Mouse (Mus musculus) layer of hippocampus, adult 18-20 months (tissue): ENCODE measurements at regions not wholly inside any gene's neighbourhood (a gene's known extent, or its start where the extent isn't known, plus 50 kb on each side); places are given as distances from the start of the nearest gene placed in this dataset.

Experiments used
- DNase-seq, 2 experiments: peaks; one replicate each; pipeline ENCODE4 v3.0.0; 2022; ENCODE audit warnings: low spot score in 2 of 2

DNA sequence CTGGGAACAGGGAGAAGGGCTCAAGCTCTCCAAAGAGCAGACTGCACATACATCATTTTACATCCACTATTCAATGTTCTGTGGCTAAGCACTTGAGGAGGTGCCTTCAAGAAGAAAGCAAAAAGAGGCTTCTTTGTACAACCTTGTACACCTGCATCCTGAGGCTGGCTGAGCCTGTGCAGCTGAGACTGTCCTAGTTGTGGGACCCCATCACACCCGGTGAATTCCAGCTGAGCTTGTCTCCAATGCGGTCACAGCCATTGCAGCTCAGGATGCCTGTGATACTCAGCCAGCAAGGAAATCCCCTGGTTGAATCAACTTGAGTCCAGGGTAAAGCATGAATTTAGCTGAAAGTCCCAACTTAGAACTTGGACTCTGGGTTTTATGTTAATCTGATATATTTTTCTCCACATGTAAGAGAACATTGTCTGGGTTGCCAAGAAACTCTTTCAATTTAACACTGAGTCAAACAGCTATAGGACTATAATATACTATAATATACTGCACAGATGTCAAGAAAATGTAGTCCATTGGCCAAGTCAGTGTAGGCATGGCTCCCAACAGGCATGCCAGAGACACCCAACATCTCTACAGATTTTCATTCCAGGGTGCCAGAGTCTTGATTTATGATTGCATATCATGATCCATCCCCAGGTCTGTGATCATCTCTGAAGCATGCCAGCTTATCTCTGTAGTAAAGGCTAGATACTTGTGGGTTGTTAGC is 599.2 kb downstream of the Pard3 start:
- no peak for DNase-seq

DNA sequence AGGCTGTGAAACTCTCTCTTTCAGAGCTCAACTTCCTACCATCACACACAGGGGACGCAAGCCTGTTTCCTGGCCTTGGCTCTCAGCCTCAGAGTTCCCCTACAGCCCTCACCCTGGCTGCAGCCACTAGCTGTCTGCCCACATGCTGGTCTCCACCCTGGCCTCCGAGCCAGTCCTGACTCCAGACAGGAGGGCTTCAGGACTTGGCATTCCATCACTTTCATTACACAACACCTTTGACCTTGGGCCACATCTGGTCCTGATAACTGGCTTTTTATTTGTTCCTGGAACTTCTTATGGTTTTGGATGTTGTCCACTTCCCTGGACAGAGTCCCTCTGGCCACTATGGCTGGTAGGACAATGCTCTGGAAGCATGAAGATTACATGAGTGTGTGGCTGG is 602.9 kb downstream of the Pard3 start:
- DNase-seq: no peak

DNA sequence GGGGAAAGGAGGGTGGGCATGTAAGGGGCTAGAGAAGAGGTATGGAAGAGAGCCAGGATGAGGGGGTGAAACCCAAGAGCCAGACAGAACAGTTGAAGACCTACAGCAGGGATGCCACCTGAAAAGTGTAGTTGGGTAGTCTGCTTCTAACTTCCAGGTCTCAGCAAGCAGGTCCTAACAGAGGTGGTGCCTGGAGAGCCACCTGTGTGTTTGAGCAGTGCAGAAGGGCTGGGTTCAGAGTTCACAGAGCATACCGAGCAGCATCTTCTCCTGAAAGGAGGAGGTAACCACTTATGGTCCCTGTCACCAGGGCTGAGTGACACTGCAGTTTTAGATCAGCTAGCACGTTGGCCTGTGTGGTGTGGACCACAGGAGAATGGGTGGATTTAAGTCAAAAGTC is 605.3 kb downstream of the Pard3 start:
- DNase-seq: no peak

DNA sequence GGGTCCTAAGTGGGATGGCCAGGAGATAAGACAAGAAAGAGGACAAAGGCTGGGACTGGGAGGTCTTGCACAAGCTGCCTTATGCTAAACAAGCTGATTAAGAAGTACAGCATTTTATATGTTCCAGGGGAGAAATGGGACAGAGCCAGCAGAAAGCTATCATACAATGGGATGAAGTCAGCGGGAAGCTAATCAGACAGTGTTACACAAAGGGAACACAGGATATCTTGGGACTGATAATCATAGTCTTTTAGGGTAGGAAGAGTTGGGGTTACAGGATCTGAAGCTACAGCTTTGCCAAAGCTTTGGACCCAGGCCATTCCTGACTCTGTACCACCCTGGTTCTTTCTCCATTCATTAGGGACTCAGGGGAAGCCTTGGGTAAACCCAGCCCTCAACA is 610.4 kb downstream of the Pard3 start:
- no peak for DNase-seq

DNA sequence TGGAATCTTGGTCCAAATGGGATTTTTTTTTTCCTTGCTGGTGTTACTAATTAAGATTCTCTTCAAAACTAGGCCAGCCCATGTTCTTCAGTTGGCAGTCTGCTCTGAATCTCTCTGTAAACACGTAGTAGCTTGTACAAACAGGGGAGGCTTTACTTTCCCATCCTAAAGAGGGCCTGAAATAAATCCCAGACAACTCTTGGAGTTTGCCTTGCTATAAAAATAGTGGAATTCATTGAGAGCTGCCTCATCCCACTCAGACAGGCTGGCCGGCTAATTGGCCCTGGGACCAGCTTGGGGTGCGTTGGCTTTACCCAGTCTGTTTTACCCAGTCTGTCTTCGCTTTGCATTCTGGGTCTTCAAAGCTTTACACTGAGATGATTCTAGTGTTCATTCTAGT is 611.7 kb downstream of the Pard3 start:
- peak; percentile 8 to 45 for DNase-seq

DNA sequence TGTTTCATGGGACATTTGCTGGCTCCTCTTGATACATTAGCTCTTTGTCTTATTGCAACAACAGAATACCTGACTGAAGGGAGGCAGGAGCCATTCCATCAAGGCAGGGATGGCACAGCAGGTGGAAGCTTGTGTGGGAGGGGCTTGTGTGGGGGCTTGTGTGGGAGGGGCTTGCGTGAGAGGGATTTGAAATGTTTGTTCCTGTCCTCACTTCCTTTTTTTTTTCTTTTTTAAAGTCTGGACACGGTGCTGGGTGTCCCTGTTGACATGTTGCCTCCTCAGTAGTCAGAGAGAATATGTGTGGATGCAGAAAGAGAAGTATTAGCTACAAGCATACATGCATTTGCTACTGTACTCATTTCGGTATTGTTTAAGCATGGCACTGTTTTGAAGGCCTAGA is 616.5 kb downstream of the Pard3 start:
- no peak for DNase-seq

DNA sequence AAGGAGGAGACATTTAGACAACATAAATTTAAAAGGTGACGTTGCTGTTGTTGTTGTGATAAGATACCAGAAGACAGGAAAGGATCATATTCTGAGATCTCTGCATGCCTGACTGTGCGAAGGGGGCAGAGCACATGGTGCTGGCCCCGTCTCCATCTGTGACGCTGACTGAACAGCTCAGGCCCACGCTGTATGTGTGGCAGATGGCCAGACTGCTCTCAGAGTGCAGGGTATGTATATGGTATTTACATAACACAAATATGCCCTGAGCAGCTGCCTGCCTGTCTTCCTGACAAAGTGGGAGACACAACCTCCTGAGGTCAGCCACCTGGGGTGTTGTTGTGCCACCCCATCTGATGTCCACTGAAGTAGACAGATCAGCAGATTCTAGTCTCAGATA is 620.5 kb downstream of the Pard3 start:
- peak; percentile 32 to 82 for DNase-seq

DNA sequence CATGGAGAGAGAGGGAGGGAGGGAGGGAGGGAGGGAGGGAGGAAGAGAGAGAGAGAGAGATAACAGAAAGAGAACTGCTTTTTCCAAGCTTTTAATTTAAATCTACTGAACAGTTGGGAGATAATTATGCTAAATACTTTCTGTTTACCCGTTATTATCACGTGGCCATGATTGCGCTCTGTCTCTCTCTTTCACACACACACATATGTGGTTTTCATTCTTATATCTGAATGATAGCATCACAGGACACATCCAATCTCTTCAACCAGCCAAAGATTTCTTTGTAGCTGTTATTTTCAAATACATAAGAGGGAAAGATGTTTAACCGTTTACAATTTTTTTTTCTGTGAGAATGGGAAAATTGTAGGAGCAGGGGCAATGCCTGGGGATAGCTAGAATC is 627.1 kb downstream of the Pard3 start:
- no peak for DNase-seq

DNA sequence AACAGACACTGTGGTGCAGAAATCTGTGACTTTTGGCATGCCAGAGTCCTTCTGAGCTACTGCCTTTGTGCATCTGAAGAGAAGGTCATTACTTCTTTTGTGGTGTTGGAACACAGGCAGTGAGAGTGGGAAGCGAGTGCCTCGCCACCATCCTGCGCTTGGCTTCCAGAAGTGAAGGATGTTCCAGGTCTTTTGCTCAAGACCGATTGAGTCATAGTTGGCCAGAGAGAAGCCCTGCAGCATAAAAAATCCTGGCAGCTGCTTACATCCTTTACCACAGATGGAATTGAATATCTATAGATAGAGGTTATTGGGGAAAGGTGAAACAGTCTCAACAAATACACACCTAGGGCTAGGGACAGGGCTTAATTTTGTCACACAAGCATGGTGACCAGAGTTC is 634.7 kb downstream of the Pard3 start:
- no peak for DNase-seq

DNA sequence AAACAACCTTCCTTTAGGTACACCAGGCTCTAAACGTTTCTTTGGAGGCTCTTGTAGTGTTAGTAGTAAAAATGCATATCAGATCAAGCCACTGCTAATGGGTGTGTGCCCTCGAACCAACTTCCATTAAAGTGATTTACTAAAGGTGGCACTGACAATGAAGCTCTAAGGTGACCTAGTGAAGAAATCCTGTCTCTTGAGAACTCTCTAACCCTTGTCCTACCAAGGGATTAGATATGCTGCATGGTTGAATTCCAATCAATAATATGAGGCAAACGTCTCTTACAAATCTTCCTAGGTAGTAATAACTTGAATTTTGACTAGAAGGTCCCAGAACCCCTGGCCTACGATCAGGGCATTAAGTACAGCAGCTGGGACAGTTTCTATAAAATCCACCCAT is 640.7 kb downstream of the Pard3 start:
- no peak for DNase-seq

DNA sequence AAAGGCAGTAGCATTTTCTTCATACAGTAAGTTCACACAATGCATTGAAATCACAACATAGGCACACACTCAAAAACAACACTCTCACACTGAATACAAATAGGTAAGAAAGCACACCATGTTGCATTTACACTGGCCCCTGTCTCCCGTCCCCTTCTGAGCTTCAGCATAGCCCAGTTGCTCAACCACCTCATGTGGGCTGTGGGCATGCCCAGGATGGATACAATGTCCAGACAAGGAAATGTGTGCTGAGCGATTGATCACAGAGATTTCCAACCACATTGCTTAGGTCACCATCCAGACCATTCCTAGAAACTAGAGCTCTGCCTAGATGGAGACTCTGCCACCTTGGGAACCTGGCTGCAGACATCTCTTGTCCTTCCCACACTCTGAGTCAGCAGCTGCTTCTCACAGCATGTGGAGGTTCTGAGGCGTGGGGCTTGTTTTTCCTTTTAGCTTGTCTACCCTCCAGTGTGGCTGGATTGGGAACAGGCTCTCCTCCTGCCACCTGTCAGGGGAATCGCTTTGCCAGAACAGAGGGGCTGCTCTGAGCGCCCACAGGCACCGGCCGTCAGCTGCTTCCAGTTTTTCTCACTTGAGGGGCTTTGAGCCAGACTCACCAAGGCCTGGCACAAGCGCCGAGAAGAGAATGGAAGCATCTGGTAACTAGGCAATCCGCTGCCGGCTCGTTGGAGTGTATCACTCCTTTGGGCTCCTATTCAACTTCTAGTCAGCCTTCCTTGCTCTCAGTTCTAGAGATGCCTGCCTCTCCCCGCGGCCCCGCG is 642.5 kb downstream of the Pard3 start:
- DNase-seq: peak; percentile 89 to 92

DNA sequence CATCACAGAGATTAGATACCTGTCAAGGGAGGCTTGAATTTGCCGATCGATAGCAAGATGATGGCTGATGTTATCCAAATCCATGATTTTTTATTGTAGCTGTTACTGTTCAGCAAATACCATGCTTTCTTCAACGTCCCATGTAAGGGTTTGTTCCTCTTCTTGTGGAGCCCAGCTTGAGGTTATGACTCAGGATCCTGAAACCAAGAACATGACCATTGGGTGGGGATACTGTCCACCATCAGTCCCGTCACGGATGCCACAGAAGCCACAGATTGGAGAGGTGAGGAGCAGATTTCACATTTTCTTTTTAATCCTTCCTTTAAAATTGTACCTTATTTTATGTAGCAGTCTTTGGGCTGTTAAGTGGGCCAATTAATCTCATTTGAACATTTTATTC is 645.7 kb downstream of the Pard3 start:
- no peak for DNase-seq

DNA sequence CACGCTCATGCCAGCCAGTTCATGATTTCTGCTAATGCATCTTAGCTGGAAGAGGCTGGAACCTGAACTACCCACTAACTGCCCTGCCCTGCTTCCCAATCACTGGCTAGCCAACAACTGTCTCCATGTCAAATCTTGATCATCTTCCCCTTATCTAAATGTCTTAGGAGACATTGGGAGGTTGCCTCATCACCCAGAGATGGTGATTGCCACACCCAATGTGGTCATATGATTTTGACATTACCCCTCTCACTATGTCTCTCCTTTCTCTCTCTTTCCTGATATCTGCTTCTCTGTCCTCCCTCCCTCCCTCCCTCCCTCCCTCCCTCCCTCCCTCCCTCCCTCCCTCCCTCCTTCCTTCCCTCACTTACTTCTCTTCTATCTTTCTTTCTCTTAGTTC is 643.3 kb upstream of the Nrp1 start:
- DNase-seq: no peak

DNA sequence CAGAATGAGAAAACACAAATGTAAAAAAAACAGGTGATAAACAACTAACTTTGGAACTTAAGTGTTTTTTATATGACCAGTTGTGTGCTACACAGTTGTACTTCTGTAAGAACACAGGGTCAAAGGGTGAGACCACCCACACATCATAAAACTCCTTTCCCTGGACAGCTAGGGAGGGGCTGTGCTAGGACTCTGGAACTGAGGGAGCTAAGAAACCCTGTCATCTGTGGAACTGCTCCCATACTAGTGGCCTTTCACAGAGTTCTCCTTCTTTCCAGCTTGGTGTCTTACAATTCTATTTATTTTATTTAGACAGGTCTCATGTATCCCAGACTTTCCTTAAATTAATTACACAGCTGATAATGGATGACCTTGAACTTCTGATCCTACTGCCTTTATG is 640.4 kb upstream of the Nrp1 start:
- no peak for DNase-seq

DNA sequence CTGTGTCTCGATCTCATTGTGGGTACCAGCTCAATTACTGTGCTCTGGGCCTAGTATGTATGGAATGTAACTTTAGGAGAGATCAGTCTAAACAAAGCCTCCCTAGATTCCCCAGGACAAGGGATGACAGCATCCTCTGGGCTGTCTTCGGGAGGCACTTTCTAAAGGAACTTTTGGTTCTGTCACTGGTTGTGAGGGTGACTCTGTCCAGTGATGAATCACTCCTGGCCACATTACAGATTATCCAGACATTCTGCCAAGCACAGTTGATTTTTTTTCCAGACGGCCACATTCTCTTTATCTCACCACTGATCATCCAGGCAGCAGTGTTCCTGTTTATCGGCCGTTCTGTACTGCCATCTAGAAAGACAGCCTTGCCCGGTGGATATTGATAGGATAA is 638.5 kb upstream of the Nrp1 start:
- no peak for DNase-seq

DNA sequence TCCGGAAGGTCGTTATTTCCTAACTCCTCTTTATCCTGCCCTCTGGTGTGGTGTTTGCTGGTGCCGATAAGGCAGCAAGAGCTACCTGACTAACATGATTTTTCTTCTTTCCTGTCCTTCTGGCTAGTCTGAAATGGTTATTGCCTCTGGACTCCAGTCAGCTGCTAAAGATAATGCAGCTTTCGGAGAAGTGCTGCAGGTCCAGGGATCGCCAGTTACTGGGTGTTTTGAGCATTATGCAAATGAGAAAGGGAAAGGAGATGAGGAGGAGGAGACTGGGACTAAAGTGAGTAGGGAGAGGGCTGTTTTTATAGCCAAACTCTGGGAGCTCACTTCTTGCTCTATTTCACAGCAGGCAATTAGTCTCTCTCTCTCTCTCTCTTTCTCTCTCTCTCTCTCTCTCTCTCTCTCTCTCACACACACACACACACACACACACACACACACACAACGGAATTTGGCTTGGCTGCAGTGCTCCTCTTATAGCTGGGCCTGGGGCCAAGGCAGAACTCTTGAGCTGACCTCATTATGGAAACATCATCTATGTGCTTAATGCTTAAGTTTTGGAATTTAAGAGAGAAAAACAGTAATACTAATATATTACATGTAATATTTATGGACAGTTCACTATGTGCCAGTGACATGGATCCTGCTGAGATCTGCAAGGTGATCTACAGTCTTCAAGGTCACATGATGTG is 637.7 kb upstream of the Nrp1 start:
- no peak for DNase-seq

DNA sequence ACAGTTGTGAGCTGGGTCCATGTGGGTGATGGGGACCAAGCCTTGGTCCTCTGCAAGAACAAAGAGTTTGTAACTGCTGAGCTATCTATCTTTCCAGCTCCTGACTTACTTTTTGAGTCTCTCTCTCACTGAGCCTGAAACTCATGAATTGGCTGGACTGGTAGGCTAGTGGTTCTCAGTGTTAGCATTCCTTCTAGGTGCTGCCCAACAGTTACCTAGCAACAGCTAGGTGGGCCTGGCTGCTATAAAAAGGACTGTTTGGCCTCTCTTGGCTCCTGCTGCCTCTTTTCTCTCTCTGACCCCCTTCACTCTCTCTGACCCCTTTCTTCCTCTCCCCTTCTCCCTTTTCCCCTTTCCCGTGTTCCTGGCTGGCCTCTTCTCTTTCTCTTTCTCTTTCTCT is 636.8 kb upstream of the Nrp1 start:
- no peak for DNase-seq

DNA sequence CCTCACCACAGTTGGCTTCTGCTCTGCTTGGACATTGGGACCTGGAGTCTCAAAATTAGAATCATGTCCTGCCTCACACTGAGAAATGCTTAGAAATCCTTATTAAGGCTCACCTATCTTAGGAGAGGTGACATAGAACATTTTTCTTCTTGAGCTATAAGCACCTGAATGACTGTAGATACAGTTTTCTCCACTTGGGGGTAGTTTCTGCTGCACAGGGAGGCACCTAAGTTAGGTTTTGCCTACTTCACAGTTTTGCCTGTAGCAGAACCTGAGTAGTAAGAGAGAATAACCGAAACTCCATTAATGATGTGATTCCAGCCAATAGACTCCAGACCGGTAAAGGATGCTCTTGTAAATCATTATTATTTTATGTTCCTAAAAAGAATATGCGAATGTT is 624.3 kb upstream of the Nrp1 start:
- DNase-seq: no peak

DNA sequence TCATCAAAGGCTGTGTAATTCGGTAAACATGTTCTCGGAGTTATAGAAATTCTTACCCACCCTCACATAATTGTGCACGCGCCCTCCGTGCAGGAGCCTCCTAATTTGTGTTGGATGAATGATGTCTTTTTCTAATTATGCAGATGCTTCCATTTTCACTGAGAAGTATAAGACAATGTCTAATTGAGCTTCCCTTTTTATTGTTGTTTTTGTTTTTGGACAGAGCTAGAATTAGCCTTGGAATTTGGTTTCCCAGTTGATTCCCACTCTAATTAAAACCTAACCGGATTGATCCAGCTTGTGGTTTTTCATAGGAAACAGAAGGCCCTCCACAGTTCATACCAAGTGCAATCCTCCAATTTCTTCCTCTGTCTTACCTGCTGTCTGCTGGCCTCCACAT is 616.2 kb upstream of the Nrp1 start:
- no peak for DNase-seq

DNA sequence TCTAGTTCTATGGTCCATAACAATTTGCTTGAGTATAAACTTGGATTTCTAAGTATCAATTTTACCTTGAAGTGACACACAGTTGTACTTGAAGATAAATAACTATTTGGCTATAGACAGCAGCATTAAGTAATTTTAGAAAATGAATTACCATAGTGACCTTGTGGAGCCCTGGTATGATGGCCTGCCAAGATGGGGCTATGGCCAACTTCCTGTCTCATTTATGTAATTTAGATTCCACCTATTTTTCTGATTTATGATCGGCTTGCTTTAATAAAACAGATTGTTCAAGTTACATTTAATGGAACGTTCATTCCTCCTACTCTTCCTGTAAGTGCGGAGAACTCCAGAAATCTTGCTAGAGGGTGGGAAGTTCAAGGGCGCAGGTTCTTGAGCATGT is 613.2 kb upstream of the Nrp1 start:
- DNase-seq: no peak

DNA sequence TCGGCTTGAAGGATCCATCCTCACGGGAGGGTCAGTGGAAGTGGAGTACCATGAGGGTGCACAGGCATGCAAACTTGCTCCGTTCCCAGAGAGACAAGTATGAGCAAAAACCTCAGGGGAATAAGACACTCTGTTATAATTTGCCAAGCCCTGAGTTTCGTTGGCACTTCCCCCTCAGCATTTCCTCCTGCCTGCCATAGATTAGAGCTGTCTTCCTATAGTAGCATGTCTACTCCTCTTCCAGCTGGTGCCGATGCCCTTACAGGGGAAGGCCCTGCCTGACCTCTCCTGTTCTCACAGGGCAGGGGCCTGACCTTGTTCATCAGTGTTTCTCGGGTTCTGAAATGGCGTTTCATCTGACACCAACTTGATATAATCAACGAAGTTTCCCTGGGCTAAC is 611.9 kb upstream of the Nrp1 start:
- DNase-seq: no peak

DNA sequence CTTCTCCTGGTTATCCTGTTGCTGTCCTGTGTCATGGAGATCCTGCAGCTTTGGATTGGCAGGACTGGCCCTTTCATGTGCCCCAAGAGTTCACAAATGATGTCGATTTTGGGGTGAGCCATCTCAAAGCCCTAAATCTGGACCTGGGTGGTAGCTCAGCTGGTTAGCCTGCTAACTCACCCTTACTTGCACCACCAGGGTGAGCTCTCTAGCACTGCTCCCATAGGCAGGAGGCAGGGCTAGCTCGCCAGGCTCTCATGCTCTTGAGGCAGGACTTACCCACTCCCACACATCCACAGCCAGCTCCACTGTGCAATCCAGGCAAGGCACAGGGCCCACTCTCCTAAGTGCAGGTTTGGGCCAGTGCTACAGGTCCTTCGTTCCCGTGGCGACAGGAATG is 605.5 kb upstream of the Nrp1 start:
- no peak for DNase-seq
